Mouse (Mus musculus) ES-Bruce4 (cell line): ENCODE results near the gene Fstl4.

Experiments used
- CTCF ChIP-seq: IDR thresholded peaks from one replicate; pipeline ENCODE4 v1.8.1; 2011; ENCODE audit warnings: low read depth, low read length
- EP300 ChIP-seq: IDR thresholded peaks from 2 replicates; pipeline ENCODE4 v1.6.1; 2011; ENCODE audit warnings: low read depth, low read length; ENCODE audit not compliant: insufficient read depth
- POLR2A ChIP-seq: IDR thresholded peaks from one replicate; pipeline ENCODE4 v1.8.1; 2011; ENCODE audit warnings: low read length; ENCODE audit not compliant: insufficient read depth

- TF ChIP-seq POLR2A: no peak
- TF ChIP-seq CTCF: no peak
- TF ChIP-seq EP300: no peak
Measured at GRCm38 (mm10) chr11:52850071-52850470, 85.6 kb downstream of the Fstl4 start.
